ENCODE assay signal across 24 mouse cellular contexts in genomic region chr14:26528296-26528695, GRCm38 (mm10).
"Had no signal": no experiment of that assay in that cellular context is flagged by ENCODE, and none has a peak within 500 bp of the region (broad histone marks: within the 10 kb centered on the region; RNA-seq: fewer than 3 reads in every experiment).

No protein-coding gene starts in this region.

- ATAC-seq: hindbrain, postnatal 0 days; intestine, embryonic 16.5 days had no signal

- H3K9ac ChIP-seq: heart, embryonic 13.5 days; heart, embryonic 15.5 days; hindbrain, embryonic 13.5 days; hindbrain, embryonic 15.5 days; kidney, embryonic 15.5 days; limb, embryonic 13.5 days; limb, embryonic 15.5 days had no signal

- H3K27me3 ChIP-seq: heart, embryonic 13.5 days; heart, embryonic 15.5 days; hindbrain, embryonic 13.5 days; hindbrain, embryonic 15.5 days; kidney, embryonic 15.5 days; limb, embryonic 13.5 days; limb, embryonic 15.5 days had no signal

- H3K36me3 ChIP-seq: heart, embryonic 15.5 days; hindbrain, embryonic 15.5 days; limb, embryonic 15.5 days had no signal

- H3K27ac ChIP-seq: heart, adult 2 months; heart, embryonic 13.5 days; heart, embryonic 15.5 days; hindbrain, embryonic 13.5 days; hindbrain, embryonic 15.5 days; hindbrain, postnatal 0 days; kidney, embryonic 15.5 days; kidney, postnatal 0 days; limb, embryonic 13.5 days; limb, embryonic 15.5 days had no signal

- H3K4me2 ChIP-seq: heart, embryonic 11.5 days; heart, embryonic 13.5 days; heart, embryonic 15.5 days; hindbrain, embryonic 13.5 days; hindbrain, embryonic 15.5 days; kidney, embryonic 15.5 days; limb, embryonic 13.5 days; limb, embryonic 15.5 days had no signal

- H3K9me3 ChIP-seq: heart, embryonic 13.5 days; heart, embryonic 15.5 days; hindbrain, embryonic 13.5 days; hindbrain, embryonic 15.5 days; kidney, embryonic 15.5 days; limb, embryonic 13.5 days; limb, embryonic 15.5 days had no signal

- H3K4me3 ChIP-seq: heart, adult 2 months; heart, embryonic 13.5 days; heart, embryonic 15.5 days; hindbrain, embryonic 13.5 days; hindbrain, embryonic 15.5 days; kidney, embryonic 15.5 days; limb, embryonic 13.5 days; limb, embryonic 15.5 days had no signal

- DNase-seq: gastrocnemius, postnatal 10 days; gastrocnemius, postnatal 25 days; heart, adult 2 months; heart, postnatal 14 days; heart, postnatal 36 days; kidney, adult 11 months; kidney, adult 2 months; kidney, adult 9 months; kidney, postnatal 14 days; kidney, postnatal 36 days; layer of hippocampus, adult 9-11 months; layer of hippocampus, postnatal 36 days; left cerebral cortex, postnatal 4 days had no signal
